Mouse (Mus musculus): Measurements from ENCODE around the gene Atp6v1f.

GRCm38 (mm10) chr6:29505493-29505892 is 38.0 kb downstream of the Atp6v1f start:
- TF ChIP-seq POLR2AphosphoS2 (IDR thresholded peaks at IDR 0.05; ENCODE audit: insufficient read length, low read depth) = no peak
- no peak for TF ChIP-seq MYOG (IDR thresholded peaks at IDR 0.05; ENCODE audit: control insufficient read depth in 1 of 3, insufficient read depth in 1 of 3, insufficient read length in 2 of 3, low read depth in 2 of 3)
- no peak for TF ChIP-seq CEBPB (IDR thresholded peaks at IDR 0.05; ENCODE audit: insufficient read depth, poor library complexity, severe bottlenecking)
- no peak for TF ChIP-seq POLR2A (IDR thresholded peaks at IDR 0.05; ENCODE audit: insufficient read length, low read depth)
- no peak for TF ChIP-seq REST (IDR thresholded peaks at IDR 0.05; ENCODE audit: insufficient read depth, insufficient read length)
- no peak for TF ChIP-seq USF1 (IDR thresholded peaks at IDR 0.05; ENCODE audit: low read depth)
- no peak for TF ChIP-seq TCF12 (IDR thresholded peaks at IDR 0.05; ENCODE audit: insufficient read depth, poor library complexity, severe bottlenecking)
- no peak for TF ChIP-seq SRF (IDR thresholded peaks at IDR 0.05; ENCODE audit: control insufficient read depth, insufficient read length, low read depth)
- no peak for TF ChIP-seq MYOD1 (IDR thresholded peaks at IDR 0.05; ENCODE audit: control insufficient read depth in 1 of 3, insufficient read length in 2 of 3, low read depth in 2 of 3)
- no peak for TF ChIP-seq E2F4 (IDR thresholded peaks at IDR 0.05; ENCODE audit: insufficient read depth)
